Comparison of ENCODE assay signal across 8 mouse cellular contexts in genomic region chr2:25501593-25502486, GRCm38 (mm10). TPM values are rescaled to one million over a fixed set of nuclear protein-coding genes. Genes with fewer than 3 reads are reported as not detected.
DNase-seq lines count a peak whose midpoint lies in the region; ATAC-seq lines count a peak whose summit lies in the region.

Gene C8g (minus strand): TSS chr2:25501719.

- peak within 1 kb of the TSS; percentile 98 for H3K4me2 ChIP-seq in hindbrain, embryonic 12.5 days (replicated peaks)

- DNase-seq in adrenal gland, postnatal 10 days, result no peak
- no peak for DNase-seq in adrenal gland, postnatal 25 days
- peak; percentile 51 to 53 for DNase-seq in right cerebral cortex, postnatal 10 days (ENCODE audit: low spot score in 2 of 2)
- no peak for DNase-seq in right cerebral cortex, postnatal 36 days (ENCODE audit: low spot score in 2 of 2)
- DNase-seq in midbrain, embryonic 10.5 days (ENCODE audit: low spot score), result no peak
- DNase-seq in spleen, postnatal 4 days (ENCODE audit: low spot score in 2 of 2), result no peak
- DNase-seq in urinary bladder, adult 18-20 months (ENCODE audit: low spot score in 2 of 2), result no peak

- H3K27me3 ChIP-seq in hindbrain, embryonic 12.5 days, result no peaks in the 10 kb centered on the region
- no peaks in the 10 kb centered on the region for H3K27me3 ChIP-seq in midbrain, embryonic 10.5 days (ENCODE audit: low read depth, poor library complexity, severe bottlenecking)

- peaks cover 37% of the 10 kb centered on the region for H3K36me3 ChIP-seq in hindbrain, embryonic 12.5 days
- peaks cover 41% of the 10 kb centered on the region for H3K36me3 ChIP-seq in midbrain, embryonic 10.5 days

- whole genome bisulfite sequencing in hindbrain, embryonic 12.5 days, result 78% methylated on average over 20 of the region's 20 CpGs
- 77% methylated on average over 20 of the region's 20 CpGs for WGBS in midbrain, embryonic 10.5 days

- H3K9ac ChIP-seq in hindbrain, embryonic 12.5 days, result peak within 1 kb of the TSS; percentile 85

- H3K9me3 ChIP-seq in hindbrain, embryonic 12.5 days (replicated peaks), result no peaks in the 10 kb centered on the region
- no peaks in the 10 kb centered on the region for H3K9me3 ChIP-seq in midbrain, embryonic 10.5 days (replicated peaks)

- ATAC-seq in hindbrain, embryonic 12.5 days (ENCODE audit: low FRiP score), result 0 out of 2 replicates have a peak, but pooled peaks have one; percentile 11

- H3K4me3 ChIP-seq in hindbrain, embryonic 12.5 days, result peak within 1 kb of the TSS; percentile 90
- peak within 1 kb of the TSS; percentile 88 for H3K4me3 ChIP-seq in midbrain, embryonic 10.5 days

- H3K4me1 ChIP-seq in hindbrain, embryonic 12.5 days, result peaks cover 18% of the 10 kb centered on the region
- peaks cover 31% of the 10 kb centered on the region for H3K4me1 ChIP-seq in midbrain, embryonic 10.5 days

- H3K27ac ChIP-seq in hindbrain, embryonic 12.5 days, result peak within 1 kb of the TSS; percentile 79
- peak within 1 kb of the TSS; percentile 96 for H3K27ac ChIP-seq in midbrain, embryonic 10.5 days (replicated peaks)

RNA-seq across cellular contexts. Expression of gene C8g, which starts in this region (rescaled TPM):
- 10 to 100 TPM; 16.8 to 42.9 TPM for total RNA-seq in adrenal gland, postnatal 10 days (2021)
- total RNA-seq in adrenal gland, postnatal 25 days (2021), result 1.7 and 3.3 TPM in 2 replicates
- 4.8 and 6.0 TPM in 2 replicates for polyA plus RNA-seq in hindbrain, embryonic 12.5 days (2016; fragmentation: Nextera tagmentation; extraction: Ambion mirVana)
- polyA plus RNA-seq in midbrain, embryonic 10.5 days (2016; fragmentation: Nextera tagmentation; extraction: Ambion mirVana), result 5.2 and 5.6 TPM in 2 replicates

Comparison
In these comparisons a context has a peak if more than half of its experiments do, and no peak if none do; other contexts are left out.
1. DNase-seq: peak in right cerebral cortex, postnatal 10 days (2 of 2); none in adrenal gland, postnatal 10 days (single experiment), adrenal gland, postnatal 25 days (single experiment), right cerebral cortex, postnatal 36 days (0 of 2), midbrain, embryonic 10.5 days (single experiment), spleen, postnatal 4 days (0 of 2) and urinary bladder, adult 18-20 months (0 of 2).